Mouse (Mus musculus) heart, postnatal 0 days (tissue): ENCODE results near the gene Btd.

Experiments
- CTCF ChIP-seq: IDR thresholded peaks from 2 replicates; pipeline ENCODE4 v1.5.1; 2016; ENCODE audit warnings: antibody characterized with exemption, control low read depth, low read depth
- EP300 ChIP-seq: IDR thresholded peaks from 2 replicates; pipeline ENCODE4 v1.6.1; 2016; ENCODE audit warnings: antibody characterized with exemption, low read depth

GRCm38 (mm10) chr14:31697346-31697745, 56.5 kb downstream of the Btd start:
- TF ChIP-seq EP300: no peak
- no peak for TF ChIP-seq CTCF
